Mouse (Mus musculus) urinary bladder, adult 2 months (tissue): ENCODE data around the gene Cyp1b1. TPM values are rescaled to one million over a fixed set of nuclear protein-coding genes. Genes with fewer than 3 reads are reported as not detected.
A peak's percentile ranks its signal among the peaks of the same experiment; 100 is the strongest.

ENCODE experiments used
- DNase-seq: peaks from one replicate; pipeline ENCODE4 v3.0.0; 2022; ENCODE audit warnings: low spot score
- polyA plus RNA-seq: library from polyadenylated mRNA; depleted of rRNA; stranded (reverse); fragments of >200 nt; gene quantifications from 2 replicates; pipeline ENCODE4 v1.2.3, GENCODE M21; 2012

Cyp1b1 gene
- polyA plus RNA-seq, 1 experiment = 28.4 TPM

- peak; percentile 34 for DNase-seq
Observed at GRCm38 (mm10) chr17:79713643-79714367, 1.1 kb downstream of the Cyp1b1 start.

GRCm38 (mm10) chr17:79713276-79713642 is 1.6 kb downstream of the Cyp1b1 start:
- DNase-seq = peak; percentile 32

GRCm38 (mm10) chr17:79712536-79712935 is 2.3 kb downstream of the Cyp1b1 start:
- no peak for DNase-seq

GRCm38 (mm10) chr17:79711944-79712343 is 2.9 kb downstream of the Cyp1b1 start:
- no peak for DNase-seq

GRCm38 (mm10) chr17:79710246-79710842 is 4.5 kb downstream of the Cyp1b1 start:
- no peak for DNase-seq

- DNase-seq = no peak
Observed at GRCm38 (mm10) chr17:79709718-79710117, 5.1 kb downstream of the Cyp1b1 start.

GRCm38 (mm10) chr17:79708168-79708567 is 6.7 kb downstream of the Cyp1b1 start:
- no peak for DNase-seq

- DNase-seq = no peak
Observed at GRCm38 (mm10) chr17:79705671-79706455, 9.0 kb downstream of the Cyp1b1 start.

- DNase-seq = no peak
Observed at GRCm38 (mm10) chr17:79700871-79701270, 14.0 kb downstream of the Cyp1b1 start.

- DNase-seq = no peak
Observed at GRCm38 (mm10) chr17:79699197-79699596, 15.7 kb downstream of the Cyp1b1 start.

GRCm38 (mm10) chr17:79695541-79695940 is 19.3 kb downstream of the Cyp1b1 start:
- no peak for DNase-seq

- no peak for DNase-seq
Observed at GRCm38 (mm10) chr17:79695106-79695505, 19.8 kb downstream of the Cyp1b1 start.

GRCm38 (mm10) chr17:79670837-79671236 is 44.0 kb downstream of the Cyp1b1 start:
- DNase-seq = no peak

GRCm38 (mm10) chr17:79664106-79664417 is 50.8 kb downstream of the Cyp1b1 start:
- DNase-seq = no peak

GRCm38 (mm10) chr17:79663393-79664105 is 51.3 kb downstream of the Cyp1b1 start:
- DNase-seq = no peak

- no peak for DNase-seq
Observed at GRCm38 (mm10) chr17:79661848-79662247, 53.0 kb downstream of the Cyp1b1 start.

GRCm38 (mm10) chr17:79661387-79661786 is 53.5 kb downstream of the Cyp1b1 start:
- peak; percentile 27 for DNase-seq

- no peak for DNase-seq
Observed at GRCm38 (mm10) chr17:79658863-79659262, 56.0 kb downstream of the Cyp1b1 start.

- no peak for DNase-seq
Observed at GRCm38 (mm10) chr17:79658452-79658851, 56.4 kb downstream of the Cyp1b1 start.

GRCm38 (mm10) chr17:79657785-79658184 is 57.1 kb downstream of the Cyp1b1 start:
- DNase-seq = no peak

GRCm38 (mm10) chr17:79654187-79654586 is 60.7 kb downstream of the Cyp1b1 start:
- no peak for DNase-seq

GRCm38 (mm10) chr17:79653171-79653570 is 61.7 kb downstream of the Cyp1b1 start:
- no peak for DNase-seq
